Mouse (Mus musculus): ENCODE results near the gene Alpl. TPM values are rescaled to one million over a fixed set of nuclear protein-coding genes. Genes with fewer than 3 reads are reported as not detected.

The Alpl gene
- 7.2 and 8.2 TPM in 2 replicates for polyA plus RNA-seq (2012; rRNA removed)

GRCm38 (mm10) chr4:137795611-137796557 lies at the start of gene Alpl:
TSS of gene Alpl (minus strand) at chr4:137796384.
- peak within 1 kb of the TSS; percentile 71 for H3K4me3 ChIP-seq (ENCODE audit: control insufficient read depth, low read depth, low read length)
- no peaks in the 10 kb centered on the region for H3K27me3 ChIP-seq (ENCODE audit: control insufficient read depth, insufficient read depth, low read length)
- no peaks in the 10 kb centered on the region for H3K36me3 ChIP-seq (ENCODE audit: control insufficient read depth, insufficient read depth, low read length)
- peaks cover 7% of the 10 kb centered on the region for H3K4me1 ChIP-seq (ENCODE audit: control insufficient read depth, insufficient read depth, low read length)
- no peak within 1 kb of the TSS for H3K27ac ChIP-seq (ENCODE audit: control insufficient read depth, insufficient read depth, low read depth, low read length)
- TF ChIP-seq POLR2A (IDR thresholded peaks at IDR 0.05; ENCODE audit: control insufficient read depth, low read depth, low read length) (no peak), CTCF (IDR thresholded peaks at IDR 0.05; ENCODE audit: control insufficient read depth, insufficient read depth, insufficient replicate concordance, low read depth, low read length) (peak; percentile 61)

GRCm38 (mm10) chr4:137844656-137845055 lies 48.5 kb upstream of the Alpl start:
- TF ChIP-seq POLR2A (IDR thresholded peaks at IDR 0.05; ENCODE audit: control insufficient read depth, low read depth, low read length) = no peak
- peak; percentile 79; the same call in 1 of the 2 replicates for TF ChIP-seq CTCF (IDR thresholded peaks at IDR 0.05; ENCODE audit: control insufficient read depth, insufficient read depth, insufficient replicate concordance, low read depth, low read length)
- Histone ChIP-seq H3K4me1 (ENCODE audit: control insufficient read depth, insufficient read depth, low read length) (no peaks in the 10 kb centered on the region), H3K36me3 (ENCODE audit: control insufficient read depth, insufficient read depth, low read length) (no peaks in the 10 kb centered on the region), H3K4me3 (ENCODE audit: control insufficient read depth, low read depth, low read length) (no peak overlapping the region), H3K27ac (ENCODE audit: control insufficient read depth, insufficient read depth, low read depth, low read length) (no peak overlapping the region), H3K27me3 (ENCODE audit: control insufficient read depth, insufficient read depth, low read length) (no peaks in the 10 kb centered on the region)

- no peaks in the 10 kb centered on the region for H3K27me3 ChIP-seq (ENCODE audit: control insufficient read depth, insufficient read depth, low read length)
- no peak for TF ChIP-seq CTCF (IDR thresholded peaks at IDR 0.05; ENCODE audit: control insufficient read depth, insufficient read depth, insufficient replicate concordance, low read depth, low read length)
- TF ChIP-seq POLR2A (IDR thresholded peaks at IDR 0.05; ENCODE audit: control insufficient read depth, low read depth, low read length) = no peak
- peaks cover 6% of the 10 kb centered on the region; the same call in 1 of the 2 replicates for H3K4me1 ChIP-seq (ENCODE audit: control insufficient read depth, insufficient read depth, low read length)
- H3K36me3 ChIP-seq (ENCODE audit: control insufficient read depth, insufficient read depth, low read length) = no peaks in the 10 kb centered on the region
- H3K27ac ChIP-seq (ENCODE audit: control insufficient read depth, insufficient read depth, low read depth, low read length) = no peak overlapping the region
- H3K4me3 ChIP-seq (ENCODE audit: control insufficient read depth, low read depth, low read length) = no peak overlapping the region
These were observed 43.3 kb upstream of the Alpl start for GRCm38 (mm10) chr4:137839452-137839851.

- TF ChIP-seq POLR2A (IDR thresholded peaks at IDR 0.05; ENCODE audit: control insufficient read depth, low read depth, low read length) (no peak), CTCF (IDR thresholded peaks at IDR 0.05; ENCODE audit: control insufficient read depth, insufficient read depth, insufficient replicate concordance, low read depth, low read length) (no peak)
- H3K4me1 ChIP-seq (ENCODE audit: control insufficient read depth, insufficient read depth, low read length) = peaks cover 6% of the 10 kb centered on the region; the same call in 1 of the 2 replicates
- H3K27ac ChIP-seq (ENCODE audit: control insufficient read depth, insufficient read depth, low read depth, low read length) = no peak overlapping the region
- H3K4me3 ChIP-seq (ENCODE audit: control insufficient read depth, low read depth, low read length) = no peak overlapping the region
- no peaks in the 10 kb centered on the region for H3K36me3 ChIP-seq (ENCODE audit: control insufficient read depth, insufficient read depth, low read length)
- H3K27me3 ChIP-seq (ENCODE audit: control insufficient read depth, insufficient read depth, low read length) = no peaks in the 10 kb centered on the region
These were observed 42.6 kb upstream of the Alpl start for GRCm38 (mm10) chr4:137838791-137839190.

- TF ChIP-seq CTCF (IDR thresholded peaks at IDR 0.05; ENCODE audit: control insufficient read depth, insufficient read depth, insufficient replicate concordance, low read depth, low read length) = no peak
- no peak for TF ChIP-seq POLR2A (IDR thresholded peaks at IDR 0.05; ENCODE audit: control insufficient read depth, low read depth, low read length)
- H3K27me3 ChIP-seq (ENCODE audit: control insufficient read depth, insufficient read depth, low read length) = no peaks in the 10 kb centered on the region
- no peak overlapping the region for H3K4me3 ChIP-seq (ENCODE audit: control insufficient read depth, low read depth, low read length)
- H3K4me1 ChIP-seq (ENCODE audit: control insufficient read depth, insufficient read depth, low read length) = peaks cover 6% of the 10 kb centered on the region; the same call in 1 of the 2 replicates
- no peaks in the 10 kb centered on the region for H3K36me3 ChIP-seq (ENCODE audit: control insufficient read depth, insufficient read depth, low read length)
- H3K27ac ChIP-seq (ENCODE audit: control insufficient read depth, insufficient read depth, low read depth, low read length) = no peak overlapping the region
These were observed 41.6 kb upstream of the Alpl start for GRCm38 (mm10) chr4:137837792-137838191.

GRCm38 (mm10) chr4:137836741-137837140 lies 40.6 kb upstream of the Alpl start:
- Histone ChIP-seq H3K4me3 (ENCODE audit: control insufficient read depth, low read depth, low read length) (no peak overlapping the region), H3K27me3 (ENCODE audit: control insufficient read depth, insufficient read depth, low read length) (no peaks in the 10 kb centered on the region), H3K27ac (ENCODE audit: control insufficient read depth, insufficient read depth, low read depth, low read length) (no peak overlapping the region)

GRCm38 (mm10) chr4:137835624-137836337 lies 39.6 kb upstream of the Alpl start:
- no peak overlapping the region for H3K27ac ChIP-seq (ENCODE audit: control insufficient read depth, insufficient read depth, low read depth, low read length)
- TF ChIP-seq CTCF (IDR thresholded peaks at IDR 0.05; ENCODE audit: control insufficient read depth, insufficient read depth, insufficient replicate concordance, low read depth, low read length) = peak; percentile 69; the same call in 1 of the 2 replicates
- no peak for TF ChIP-seq POLR2A (IDR thresholded peaks at IDR 0.05; ENCODE audit: control insufficient read depth, low read depth, low read length)
- H3K4me3 ChIP-seq (ENCODE audit: control insufficient read depth, low read depth, low read length) = peak overlapping the region; percentile 24

More at GRCm38 (mm10) chr4:137836741-137837140, 40.6 kb upstream of the Alpl start:
- H3K4me1 ChIP-seq (ENCODE audit: control insufficient read depth, insufficient read depth, low read length) = peaks cover 6% of the 10 kb centered on the region; the same call in 1 of the 2 replicates
- no peaks in the 10 kb centered on the region for H3K36me3 ChIP-seq (ENCODE audit: control insufficient read depth, insufficient read depth, low read length)
- TF ChIP-seq CTCF (IDR thresholded peaks at IDR 0.05; ENCODE audit: control insufficient read depth, insufficient read depth, insufficient replicate concordance, low read depth, low read length) (no peak), POLR2A (IDR thresholded peaks at IDR 0.05; ENCODE audit: control insufficient read depth, low read depth, low read length) (no peak)

More at GRCm38 (mm10) chr4:137835624-137836337, 39.6 kb upstream of the Alpl start:
- Histone ChIP-seq H3K4me1 (ENCODE audit: control insufficient read depth, insufficient read depth, low read length) (peaks cover 6% of the 10 kb centered on the region; the same call in 1 of the 2 replicates), H3K36me3 (ENCODE audit: control insufficient read depth, insufficient read depth, low read length) (no peaks in the 10 kb centered on the region), H3K27me3 (ENCODE audit: control insufficient read depth, insufficient read depth, low read length) (no peaks in the 10 kb centered on the region)

Measured in testis, adult 2 months (tissue).